Mouse (Mus musculus) forebrain, embryonic 15.5 days (tissue): Measurements from ENCODE around the gene Kank2. TPM values are rescaled to one million over a fixed set of nuclear protein-coding genes. Genes with fewer than 3 reads are reported as not detected.

Source experiments
- ATAC-seq: fragments of 200-750 bp; cut with Nextera tagmentation; replicated peaks from 2 replicates; pipeline ENCODE4 v1.8.0; 2017; ENCODE audit warnings: mild to moderate bottlenecking, moderate TSS enrichment, moderate library complexity
- H3K27ac ChIP-seq: fragments of 300-500 bp; sonication (generic); replicated peaks from 2 replicates; pipeline ENCODE4 v1.5.1; 2015; ENCODE audit warnings: mild to moderate bottlenecking, inconsistent platforms
- H3K27me3 ChIP-seq: fragments of 300-500 bp; sonication (generic); 2 replicates; pipeline ENCODE4 v1.6.1; 2015; ENCODE audit warnings: inconsistent platforms
- H3K36me3 ChIP-seq: fragments of 300-500 bp; sonication (generic); 2 replicates; pipeline ENCODE4 v1.6.1; 2015; ENCODE audit warnings: mild to moderate bottlenecking, inconsistent platforms
- H3K4me1 ChIP-seq: fragments of 300-500 bp; sonication (generic); 2 replicates; pipeline ENCODE4 v1.6.1; 2015; ENCODE audit warnings: inconsistent platforms
- H3K4me2 ChIP-seq: fragments of 300-500 bp; sonication (generic); replicated peaks from 2 replicates; pipeline ENCODE4 v1.6.1; 2015; ENCODE audit warnings: mild to moderate bottlenecking, inconsistent platforms
- H3K4me3 ChIP-seq: fragments of 300-500 bp; sonication (generic); 2 replicates; pipeline ENCODE4 v1.5.1; 2015; ENCODE audit warnings: mild to moderate bottlenecking, inconsistent platforms
- H3K9ac ChIP-seq: fragments of 300-500 bp; sonication (generic); replicated peaks from 2 replicates; pipeline ENCODE4 v1.6.1; 2015; ENCODE audit warnings: mild to moderate bottlenecking, inconsistent platforms
- H3K9me3 ChIP-seq: fragments of 300-500 bp; sonication (generic); 2 replicates; pipeline ENCODE4 v1.6.1; 2016; ENCODE audit warnings: inconsistent platforms
- WGBS: fragments of 180-500 bp; shearing (Covaris S2); methylation state at CpG from one replicate; pipeline ENCODE4 v1.1.7; 2015; ENCODE audit warnings: mixed read lengths; 5-methylcytosine and 5-hydroxymethylcytosine counted together
- polyA plus RNA-seq: library from polyadenylated mRNA; unstranded; fragments of >200 nt; fragmentation: Nextera tagmentation; extraction: Ambion mirVana; gene quantifications from 2 replicates; pipeline ENCODE4 v1.2.1, GENCODE M21; 2015

Gene Kank2
- polyA plus RNA-seq, 1 experiment from 2014 or later = 3.7 TPM

GRCm38 (mm10) chr9:21831558-21832240, 33.2 kb upstream of the Kank2 start:
- Histone ChIP-seq H3K36me3 (no peaks in the 10 kb centered on the region), H3K4me2 (no peak overlapping the region), H3K9me3 (no peaks in the 10 kb centered on the region), H3K9ac (no peak overlapping the region), H3K4me3 (no peak overlapping the region), H3K27ac (no peak overlapping the region), H3K4me1 (no peaks in the 10 kb centered on the region), H3K27me3 (no peaks in the 10 kb centered on the region)
- WGBS = 91% methylated on average over 20 of the region's 20 CpGs
- no peak for ATAC-seq

GRCm38 (mm10) chr9:21830936-21831335, 32.4 kb upstream of the Kank2 start:
- H3K4me3 ChIP-seq = no peak overlapping the region
- H3K4me2 ChIP-seq = no peak overlapping the region
- no peak overlapping the region for H3K27ac ChIP-seq
- no peaks in the 10 kb centered on the region for H3K4me1 ChIP-seq
- ATAC-seq = no peak
- WGBS = 88% methylated on average over 11 of the region's 11 CpGs
- H3K9me3 ChIP-seq = no peaks in the 10 kb centered on the region
- H3K27me3 ChIP-seq = no peaks in the 10 kb centered on the region
- no peaks in the 10 kb centered on the region for H3K36me3 ChIP-seq
- no peak overlapping the region for H3K9ac ChIP-seq

- H3K4me1 ChIP-seq = no peaks in the 10 kb centered on the region
- H3K4me3 ChIP-seq = no peak overlapping the region
- no peak for ATAC-seq
- no peaks in the 10 kb centered on the region for H3K27me3 ChIP-seq
- no peaks in the 10 kb centered on the region for H3K9me3 ChIP-seq
- H3K27ac ChIP-seq = no peak overlapping the region
- H3K4me2 ChIP-seq = no peak overlapping the region
- WGBS = 72% methylated on average over 5 of the region's 5 CpGs
- no peaks in the 10 kb centered on the region for H3K36me3 ChIP-seq
- no peak overlapping the region for H3K9ac ChIP-seq
These were observed 31.9 kb upstream of the Kank2 start for GRCm38 (mm10) chr9:21830461-21830850.

GRCm38 (mm10) chr9:21829834-21830460, 31.4 kb upstream of the Kank2 start:
- ATAC-seq = no peak
- no peak overlapping the region for H3K4me3 ChIP-seq
- 92% methylated on average over 14 of the region's 14 CpGs for WGBS

GRCm38 (mm10) chr9:21824366-21824765, 25.8 kb upstream of the Kank2 start:
- no peak for ATAC-seq
- peaks cover 5% of the 10 kb centered on the region; the same call in 1 of the 2 replicates for H3K4me1 ChIP-seq
- no peaks in the 10 kb centered on the region for H3K9me3 ChIP-seq
- H3K27ac ChIP-seq = no peak overlapping the region
- no peak overlapping the region for H3K4me3 ChIP-seq
- H3K4me2 ChIP-seq = no peak overlapping the region
- no peak overlapping the region for H3K9ac ChIP-seq
- H3K27me3 ChIP-seq = no peaks in the 10 kb centered on the region
- 69% methylated on average over 10 of the region's 10 CpGs for WGBS
- no peaks in the 10 kb centered on the region for H3K36me3 ChIP-seq

More at GRCm38 (mm10) chr9:21829834-21830460, 31.4 kb upstream of the Kank2 start:
- Histone ChIP-seq H3K9me3 (no peaks in the 10 kb centered on the region), H3K4me1 (no peaks in the 10 kb centered on the region), H3K27me3 (no peaks in the 10 kb centered on the region), H3K9ac (no peak overlapping the region), H3K36me3 (no peaks in the 10 kb centered on the region), H3K4me2 (no peak overlapping the region), H3K27ac (no peak overlapping the region)

GRCm38 (mm10) chr9:21823957-21824356, 25.4 kb upstream of the Kank2 start:
- Histone ChIP-seq H3K27me3 (no peaks in the 10 kb centered on the region), H3K4me1 (peaks cover 9% of the 10 kb centered on the region; the same call in 1 of the 2 replicates), H3K36me3 (no peaks in the 10 kb centered on the region), H3K4me3 (no peak overlapping the region), H3K9me3 (no peaks in the 10 kb centered on the region), H3K9ac (no peak overlapping the region), H3K4me2 (no peak overlapping the region), H3K27ac (no peak overlapping the region)
- WGBS = 73% methylated on average over 4 of the region's 4 CpGs
- ATAC-seq = no peak

GRCm38 (mm10) chr9:21822686-21823085, 24.1 kb upstream of the Kank2 start:
- Histone ChIP-seq H3K9ac (no peak overlapping the region), H3K27me3 (no peaks in the 10 kb centered on the region), H3K27ac (no peak overlapping the region), H3K4me2 (no peak overlapping the region), H3K4me1 (peaks cover 13% of the 10 kb centered on the region; the same call in 1 of the 2 replicates), H3K4me3 (no peak overlapping the region), H3K36me3 (no peaks in the 10 kb centered on the region), H3K9me3 (no peaks in the 10 kb centered on the region)
- ATAC-seq = no peak
- WGBS = 84% methylated on average over 6 of the region's 6 CpGs

- H3K4me1 ChIP-seq = peaks cover 13% of the 10 kb centered on the region; the same call in 1 of the 2 replicates
- no peak overlapping the region for H3K4me3 ChIP-seq
- H3K4me2 ChIP-seq = no peak overlapping the region
- no peak for ATAC-seq
- no peaks in the 10 kb centered on the region for H3K27me3 ChIP-seq
- no peaks in the 10 kb centered on the region for H3K36me3 ChIP-seq
- H3K9ac ChIP-seq = no peak overlapping the region
- no peaks in the 10 kb centered on the region for H3K9me3 ChIP-seq
- 86% methylated on average over 12 of the region's 12 CpGs for WGBS
- peak overlapping the region; percentile 72 for H3K27ac ChIP-seq
These were observed 21.6 kb upstream of the Kank2 start for GRCm38 (mm10) chr9:21820183-21820582.

- H3K27ac ChIP-seq = peak overlapping the region; percentile 72
- no peaks in the 10 kb centered on the region for H3K27me3 ChIP-seq
- no peaks in the 10 kb centered on the region for H3K9me3 ChIP-seq
- H3K36me3 ChIP-seq = no peaks in the 10 kb centered on the region
- 85% methylated on average over 2 of the region's 2 CpGs for WGBS
- H3K4me2 ChIP-seq = no peak overlapping the region
- no peak overlapping the region for H3K4me3 ChIP-seq
- peaks cover 13% of the 10 kb centered on the region; the same call in 1 of the 2 replicates for H3K4me1 ChIP-seq
- ATAC-seq = peak; percentile 74
- no peak overlapping the region for H3K9ac ChIP-seq
These were observed 20.7 kb upstream of the Kank2 start for GRCm38 (mm10) chr9:21819181-21819729.

- Histone ChIP-seq H3K9ac (no peak overlapping the region), H3K4me3 (no peak overlapping the region), H3K4me1 (peaks cover 13% of the 10 kb centered on the region; the same call in 1 of the 2 replicates), H3K27me3 (no peaks in the 10 kb centered on the region), H3K4me2 (no peak overlapping the region), H3K27ac (peak overlapping the region; percentile 72), H3K9me3 (no peaks in the 10 kb centered on the region), H3K36me3 (no peaks in the 10 kb centered on the region)
- ATAC-seq = no peak
- WGBS = 88% methylated on average over 6 of the region's 6 CpGs
These were observed 20.0 kb upstream of the Kank2 start for GRCm38 (mm10) chr9:21818561-21818960.

GRCm38 (mm10) chr9:21818125-21818524, 19.6 kb upstream of the Kank2 start:
- WGBS = 82% methylated on average over 4 of the region's 4 CpGs
- ATAC-seq = no peak
- H3K9ac ChIP-seq = no peak overlapping the region
- no peak overlapping the region for H3K4me2 ChIP-seq
- peaks cover 13% of the 10 kb centered on the region; the same call in 1 of the 2 replicates for H3K4me1 ChIP-seq
- H3K27ac ChIP-seq = peak overlapping the region; percentile 72; the same call in 1 of the 2 replicates
- no peaks in the 10 kb centered on the region for H3K27me3 ChIP-seq
- no peak overlapping the region for H3K4me3 ChIP-seq
- H3K9me3 ChIP-seq = no peaks in the 10 kb centered on the region
- no peaks in the 10 kb centered on the region for H3K36me3 ChIP-seq

- 75% methylated on average over 9 of the region's 9 CpGs for WGBS
These were observed 18.3 kb upstream of the Kank2 start for GRCm38 (mm10) chr9:21816716-21817305.

More at GRCm38 (mm10) chr9:21816716-21817305, 18.3 kb upstream of the Kank2 start:
- Histone ChIP-seq H3K27me3 (no peaks in the 10 kb centered on the region), H3K36me3 (no peaks in the 10 kb centered on the region), H3K4me1 (peaks cover 13% of the 10 kb centered on the region; the same call in 1 of the 2 replicates), H3K4me2 (no peak overlapping the region), H3K9ac (no peak overlapping the region), H3K27ac (no peak overlapping the region), H3K9me3 (no peaks in the 10 kb centered on the region), H3K4me3 (no peak overlapping the region)
- ATAC-seq = no peak
